ENCODE assay signal across 22 mouse cellular contexts in genomic region chr11:28075560-28075959, GRCm38 (mm10).
DNase-seq lines count a peak whose midpoint lies in the region; ATAC-seq and TF ChIP-seq lines count a peak whose summit lies in the region.
"Had no signal": no experiment of that assay in that cellular context is flagged by ENCODE, and none has a peak within 500 bp of the region (broad histone marks: within the 10 kb centered on the region; RNA-seq: fewer than 3 reads in every experiment).

No protein-coding gene starts in this region.

- no peaks in the 10 kb centered on the region for H3K9me3 ChIP-seq in ES-E14 (ENCODE audit: control insufficient read depth, insufficient read depth, low read depth, low read length)
- H3K9me3 ChIP-seq: embryonic facial prominence, embryonic 13.5 days; embryonic facial prominence, embryonic 15.5 days; forebrain, embryonic 10.5 days; forebrain, embryonic 12.5 days had no signal

- H3K4me1 ChIP-seq in ES-E14 (ENCODE audit: control insufficient read depth in 2 of 2, insufficient read depth in 2 of 2, low read length in 2 of 2, poor library complexity in 1 of 2), result peaks cover 0 to 1% of the 10 kb centered on the region in 2 experiments; a peak in 1 of 4 replicates
- H3K4me1 ChIP-seq: embryonic facial prominence, embryonic 13.5 days; embryonic facial prominence, embryonic 15.5 days; forebrain, embryonic 10.5 days; forebrain, embryonic 12.5 days had no signal

- H3K9ac ChIP-seq in ES-E14 (ENCODE audit: insufficient read depth, low read depth, low read length, poor library complexity, severe bottlenecking), result no peak overlapping the region
- H3K9ac ChIP-seq: embryonic facial prominence, embryonic 13.5 days; embryonic facial prominence, embryonic 15.5 days; forebrain, embryonic 12.5 days had no signal

- DNase-seq in ES-E14 (ENCODE audit: low read depth, low spot score) (peak; percentile 39), WW6 (ENCODE audit: low read depth, low spot score) (peak; percentile 13)
- no peak for DNase-seq in lung, postnatal 10 days
- DNase-seq in left cerebral cortex, adult 9 months (ENCODE audit: low spot score in 2 of 2), result no peak
- DNase-seq: adrenal gland, adult 2 months; adrenal gland, postnatal 10 days; adrenal gland, postnatal 25 days; cerebellum, adult 11 months; cerebellum, adult 18-20 months; cerebellum, adult 8-10 months; cerebellum, adult 9-11 months; cerebellum, postnatal 14 days; cerebellum, postnatal 36 days; embryo, embryonic 11 days had no signal

- H3K27ac ChIP-seq in ES-E14 (ENCODE audit: insufficient read depth, low read depth, low read length, poor library complexity, severe bottlenecking), result no peak overlapping the region
- H3K27ac ChIP-seq: embryonic facial prominence, embryonic 13.5 days; embryonic facial prominence, embryonic 15.5 days; forebrain, embryonic 10.5 days; forebrain, embryonic 12.5 days had no signal

- H3K36me3 ChIP-seq in ES-E14 (ENCODE audit: control insufficient read depth, insufficient read depth, low read length, poor library complexity, severe bottlenecking), result no peaks in the 10 kb centered on the region
- H3K36me3 ChIP-seq: embryonic facial prominence, embryonic 13.5 days; embryonic facial prominence, embryonic 15.5 days; forebrain, embryonic 10.5 days; forebrain, embryonic 12.5 days had no signal

- in situ Hi-C loops in ES-E14 (cut with MboI; ENCODE audit: low sequenced_read_pairs in 2 of 2, unreplicated experiment in 2 of 2), result no loop called here

- no peak for ATAC-seq in activated CD4-positive, CD25-positive, alpha-beta regulatory T cell, adult 4 months
- ATAC-seq: forebrain, embryonic 14.5 days; forebrain, embryonic 16.5 days had no signal

- H3K4me3 ChIP-seq in ES-E14 (ENCODE audit: insufficient read depth in 1 of 2, low read depth in 1 of 2, low read length in 2 of 2, poor library complexity in 1 of 2, severe bottlenecking in 1 of 2), result no peak overlapping the region
- H3K4me3 ChIP-seq: embryonic facial prominence, embryonic 13.5 days; embryonic facial prominence, embryonic 15.5 days; erythroblast, embryonic 14.5 days; forebrain, embryonic 10.5 days; forebrain, embryonic 12.5 days had no signal

TF ChIP-seq in ES-E14, 5 proteins besides CTCF, POLR2A, EP300 and RAD21:
- TF ChIP-seq ZNF384 (IDR thresholded peaks at IDR 0.05; ENCODE audit: low read depth, low read length) (peak; percentile 59; the same call in 1 of the 2 replicates), MAFK (IDR thresholded peaks at IDR 0.05; ENCODE audit: insufficient read depth, low read depth, low read length) (no peak)
TF ChIP-seq in ES-E14: peak in this region for 1.

Comparison
In these comparisons a context has a peak if more than half of its experiments do, and no peak if none do; other contexts are left out.
1. DNase-seq: peak in ES-E14 (single experiment) and WW6 (single experiment); none in lung, postnatal 10 days (single experiment) and left cerebral cortex, adult 9 months (0 of 2).